Mouse (Mus musculus): ENCODE results near the gene Stk10. TPM values are rescaled to one million over a fixed set of nuclear protein-coding genes. Genes with fewer than 3 reads are reported as not detected.

Stk10 gene
- total RNA-seq, 2 experiments from 2014 or later: 12.8 to 15.7 TPM

DNA sequence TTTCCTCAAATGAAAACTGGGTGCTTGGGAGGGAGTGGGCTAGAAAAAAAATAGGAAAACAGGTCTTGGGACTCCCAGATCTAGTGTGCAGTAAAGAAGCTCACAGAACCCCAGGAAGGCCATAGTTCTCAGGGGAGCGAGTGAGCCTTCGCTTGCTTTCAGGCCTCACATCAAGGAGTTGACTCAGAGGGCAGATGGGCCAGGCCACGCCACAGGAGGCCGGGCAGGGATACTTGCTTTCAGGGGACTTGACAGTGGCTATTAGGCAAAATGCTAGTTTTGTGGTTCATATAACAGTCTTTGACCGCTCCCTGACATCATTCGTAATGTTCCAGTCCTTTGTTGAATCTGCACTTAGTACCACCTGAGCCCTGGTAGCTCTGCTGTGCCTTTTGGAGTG lies 90.8 kb downstream of the Stk10 start:
- no peak for ATAC-seq (replicated peaks; ENCODE audit: poor library complexity)

DNA sequence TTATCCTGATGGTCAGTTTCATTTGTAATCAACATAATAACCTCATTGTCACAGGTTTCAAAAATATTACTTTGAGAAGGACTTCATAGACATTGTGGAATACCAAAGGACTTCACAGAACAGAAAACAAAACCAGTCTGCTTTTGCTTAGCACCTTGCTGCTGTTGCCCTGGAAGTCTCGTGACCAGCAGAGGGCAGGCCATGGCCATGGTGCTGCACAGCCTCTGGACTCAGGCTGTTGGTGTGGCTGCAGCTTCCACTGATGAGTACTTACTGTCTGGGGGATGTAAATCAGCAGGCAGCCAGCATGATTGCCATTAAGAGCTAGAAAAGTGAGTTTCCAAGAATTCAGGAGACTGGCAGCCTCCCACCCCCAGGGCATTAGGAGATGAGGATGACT lies 92.6 kb downstream of the Stk10 start:
- ATAC-seq (replicated peaks; ENCODE audit: poor library complexity): peak; percentile 83

DNA sequence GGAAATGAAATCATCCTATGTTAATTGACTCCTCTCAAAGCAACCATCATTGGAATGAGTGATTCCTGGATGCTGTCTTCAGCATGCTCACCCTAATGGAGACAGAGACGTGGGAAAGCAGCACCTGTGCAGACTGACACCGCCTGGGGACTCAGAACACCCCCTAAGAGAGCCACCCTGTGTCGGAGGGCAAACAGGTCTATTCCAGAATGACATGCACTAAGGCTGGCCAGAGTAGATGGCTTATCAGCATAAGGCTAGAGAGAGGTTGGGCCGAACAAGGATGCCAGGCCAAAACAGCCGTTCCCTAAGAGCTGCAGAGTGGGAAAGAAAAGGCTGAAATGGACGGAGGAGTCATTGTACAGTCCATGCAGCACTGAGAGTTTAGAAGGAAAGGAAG lies 93.0 kb downstream of the Stk10 start:
- no peak for ATAC-seq (replicated peaks; ENCODE audit: poor library complexity)

GRCm38 (mm10) chr11:32627900-32628299 lies 94.8 kb downstream of the Stk10 start:
- ATAC-seq (replicated peaks; ENCODE audit: poor library complexity): no peak

DNA sequence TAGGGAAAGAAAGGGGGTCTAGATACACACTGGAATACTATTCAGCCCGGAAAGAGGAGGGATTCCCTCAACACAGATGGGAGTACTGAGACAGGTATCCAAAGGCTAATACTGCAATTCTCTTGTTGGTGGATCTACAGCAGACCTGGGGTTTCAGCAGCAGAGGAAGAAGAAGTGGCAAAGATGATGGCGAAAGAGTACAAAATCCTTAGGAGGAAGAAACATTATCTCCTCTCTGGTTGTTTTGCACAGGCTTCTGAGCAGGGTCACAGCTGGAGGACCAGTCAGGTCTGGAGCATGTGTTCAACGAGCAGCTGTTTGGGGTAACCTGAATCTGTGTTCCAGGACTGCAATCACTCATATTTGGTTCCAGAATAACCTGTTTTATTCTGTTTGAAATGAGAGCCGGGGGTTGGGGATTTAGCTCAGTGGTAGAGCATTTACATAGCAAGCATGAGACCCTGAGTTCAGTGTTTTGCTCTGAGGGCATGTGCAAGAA lies 96.7 kb downstream of the Stk10 start:
- peak; percentile 43 for ATAC-seq (replicated peaks; ENCODE audit: poor library complexity)

GRCm38 (mm10) chr11:32632671-32633070 lies 99.6 kb downstream of the Stk10 start:
- ATAC-seq (replicated peaks; ENCODE audit: poor library complexity): no peak

- ATAC-seq (replicated peaks; ENCODE audit: poor library complexity): no peak
These were observed 100.4 kb downstream of the Stk10 start for GRCm38 (mm10) chr11:32633542-32633941.

DNA sequence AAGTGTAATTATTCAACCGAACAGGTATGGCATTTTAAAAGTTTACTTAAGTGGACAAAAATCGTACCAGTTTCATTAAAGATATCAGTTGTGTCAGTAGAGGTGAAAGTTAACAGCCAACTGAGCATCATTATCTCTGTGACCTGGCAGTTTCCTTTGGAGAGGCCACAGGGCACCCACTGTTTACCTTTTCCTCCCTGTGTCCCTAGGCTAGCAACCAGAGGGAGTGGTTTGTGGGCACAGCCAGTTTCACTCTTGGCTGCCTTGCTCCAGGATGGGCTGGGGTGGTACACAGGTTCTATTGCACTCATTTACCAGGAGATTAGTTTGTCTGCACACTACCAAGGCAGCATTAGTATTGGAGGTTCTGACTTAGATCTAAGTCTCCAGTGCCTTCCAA lies 101.0 kb downstream of the Stk10 start:
- peak; percentile 56 for ATAC-seq (replicated peaks; ENCODE audit: poor library complexity)

DNA sequence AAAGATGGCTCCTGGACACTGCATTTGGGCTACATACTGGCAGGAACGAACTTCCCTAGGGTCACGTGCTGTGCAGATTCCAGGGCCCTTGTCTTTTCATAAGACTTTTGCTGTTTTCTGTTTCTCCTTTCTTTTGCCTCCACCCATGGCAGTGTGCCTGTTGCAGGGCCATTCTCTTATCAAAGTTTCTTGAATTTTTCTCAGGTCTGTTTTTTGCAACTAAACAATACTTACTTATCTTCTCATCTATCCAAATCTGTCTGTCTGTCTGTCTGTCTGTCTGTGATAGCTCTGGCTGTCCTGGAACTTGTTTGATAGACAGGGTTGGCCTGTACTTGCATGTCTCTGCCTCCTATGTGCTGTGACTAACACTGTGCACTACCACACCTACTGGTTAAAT lies 101.7 kb downstream of the Stk10 start:
- ATAC-seq (replicated peaks; ENCODE audit: poor library complexity): peak; percentile 68

DNA sequence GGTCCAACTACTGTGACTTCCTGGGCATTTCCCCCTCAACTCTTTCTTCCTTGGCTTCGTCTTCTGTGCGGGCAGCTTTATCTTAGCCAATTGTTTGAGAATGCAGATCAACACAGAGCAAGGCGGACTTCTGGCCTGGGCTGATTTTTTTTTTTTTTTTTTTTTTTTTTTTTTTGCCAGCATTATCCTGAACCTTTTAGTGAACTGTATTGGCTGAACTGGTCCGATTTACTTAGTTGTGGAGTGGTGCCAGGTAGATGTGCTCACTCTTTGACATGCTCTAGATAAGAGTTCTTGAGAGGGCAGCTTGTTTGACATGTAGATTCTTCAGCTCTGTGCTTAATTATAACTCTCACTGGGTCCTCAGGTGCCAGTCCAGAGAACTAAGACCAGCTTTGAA lies 103.2 kb downstream of the Stk10 start:
- peak; percentile 29 for ATAC-seq (replicated peaks; ENCODE audit: poor library complexity)

DNA sequence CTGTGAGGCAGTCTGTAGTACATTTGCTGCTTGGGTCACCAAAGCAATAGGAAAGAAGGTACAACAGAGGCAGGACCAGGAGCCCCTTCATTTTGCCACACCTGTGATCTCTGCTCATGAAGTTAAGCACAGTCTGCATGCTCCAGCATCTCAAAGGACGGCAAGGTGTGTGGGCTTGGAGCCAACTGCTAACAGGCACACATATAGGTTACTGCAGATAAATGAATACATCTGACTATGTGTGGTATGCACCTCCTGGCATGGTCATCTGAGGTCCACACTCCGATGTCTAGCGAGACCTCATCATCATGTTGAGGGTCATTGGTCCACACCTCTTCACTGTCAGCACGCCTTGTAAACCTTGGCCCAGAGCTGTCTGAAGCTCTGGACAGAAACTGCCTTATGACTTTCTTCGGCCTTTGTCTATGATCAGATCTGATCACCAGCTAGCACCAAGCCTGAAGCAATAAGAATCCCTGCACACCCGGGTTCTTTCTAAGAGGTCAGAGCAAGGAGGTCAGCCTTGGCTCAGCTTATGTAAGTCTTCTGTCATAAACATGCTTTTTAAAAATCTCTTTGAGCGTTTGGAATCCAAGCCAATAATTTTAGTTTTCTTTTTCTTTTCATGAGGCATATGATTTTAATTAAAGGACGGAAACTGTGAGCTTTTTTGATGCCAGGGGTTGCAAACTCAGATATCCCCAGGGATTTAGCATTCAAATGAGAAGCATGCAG lies 105.6 kb downstream of the Stk10 start:
- ATAC-seq (replicated peaks; ENCODE audit: poor library complexity): no peak

GRCm38 (mm10) chr11:32640617-32641016 lies 107.5 kb downstream of the Stk10 start:
- ATAC-seq (replicated peaks; ENCODE audit: poor library complexity): 0 out of 2 replicates have a peak, but pooled peaks have one; percentile 5

GRCm38 (mm10) chr11:32642249-32642876 lies 109.3 kb downstream of the Stk10 start, which contains the start of gene Fbxw11:
TSS of gene Fbxw11 (plus strand) at chr11:32642724.
- ATAC-seq (replicated peaks; ENCODE audit: poor library complexity): peak; percentile 81

- ATAC-seq (replicated peaks; ENCODE audit: poor library complexity): no peak
These were observed 110.1 kb downstream of the Stk10 start for GRCm38 (mm10) chr11:32642899-32643886.

DNA sequence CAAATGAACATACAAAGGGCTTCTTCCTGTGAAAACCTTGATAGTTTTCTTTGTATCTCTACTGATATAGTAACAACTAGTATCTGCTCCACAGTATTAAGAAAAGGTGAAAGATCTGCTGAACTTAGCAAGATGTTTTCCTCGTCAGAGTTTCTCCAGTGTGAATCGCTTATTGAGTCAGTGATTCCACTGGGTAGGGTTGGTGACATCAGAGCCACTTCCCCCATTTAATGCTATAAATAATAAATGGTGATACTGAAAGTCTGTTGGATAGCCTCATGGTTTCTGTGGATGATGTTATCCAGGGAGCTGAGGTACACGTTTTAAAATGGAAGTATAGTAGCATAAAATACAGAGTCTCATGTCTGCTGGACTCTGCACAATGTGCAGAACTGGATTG lies 110.9 kb downstream of the Stk10 start:
- peak; percentile 20 for ATAC-seq (replicated peaks; ENCODE audit: poor library complexity)

DNA sequence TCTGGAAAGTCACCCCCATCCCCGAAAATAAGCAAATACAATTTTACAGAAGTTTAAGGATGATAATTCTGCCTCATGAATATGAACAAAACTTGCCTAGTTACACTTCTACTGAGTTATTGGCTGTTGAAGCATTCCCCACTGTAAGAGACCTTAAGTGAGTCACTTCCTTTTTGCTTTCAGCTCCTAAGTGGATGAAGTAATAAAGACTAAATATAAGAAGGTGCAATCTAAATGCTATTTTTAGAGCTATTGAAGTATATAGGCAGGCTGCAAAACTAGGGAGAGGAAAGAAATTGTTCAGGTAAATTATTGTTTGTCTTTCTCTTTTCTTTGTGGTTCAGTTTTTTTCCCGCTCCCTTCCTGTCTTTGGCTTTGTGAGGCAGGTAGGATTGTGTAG lies 114.2 kb downstream of the Stk10 start:
- peak; percentile 17; the same call in 1 of the 2 replicates for ATAC-seq (replicated peaks; ENCODE audit: poor library complexity)

- ATAC-seq (replicated peaks; ENCODE audit: poor library complexity): peak; percentile 64
These were observed 117.2 kb downstream of the Stk10 start for GRCm38 (mm10) chr11:32650236-32650749.

DNA sequence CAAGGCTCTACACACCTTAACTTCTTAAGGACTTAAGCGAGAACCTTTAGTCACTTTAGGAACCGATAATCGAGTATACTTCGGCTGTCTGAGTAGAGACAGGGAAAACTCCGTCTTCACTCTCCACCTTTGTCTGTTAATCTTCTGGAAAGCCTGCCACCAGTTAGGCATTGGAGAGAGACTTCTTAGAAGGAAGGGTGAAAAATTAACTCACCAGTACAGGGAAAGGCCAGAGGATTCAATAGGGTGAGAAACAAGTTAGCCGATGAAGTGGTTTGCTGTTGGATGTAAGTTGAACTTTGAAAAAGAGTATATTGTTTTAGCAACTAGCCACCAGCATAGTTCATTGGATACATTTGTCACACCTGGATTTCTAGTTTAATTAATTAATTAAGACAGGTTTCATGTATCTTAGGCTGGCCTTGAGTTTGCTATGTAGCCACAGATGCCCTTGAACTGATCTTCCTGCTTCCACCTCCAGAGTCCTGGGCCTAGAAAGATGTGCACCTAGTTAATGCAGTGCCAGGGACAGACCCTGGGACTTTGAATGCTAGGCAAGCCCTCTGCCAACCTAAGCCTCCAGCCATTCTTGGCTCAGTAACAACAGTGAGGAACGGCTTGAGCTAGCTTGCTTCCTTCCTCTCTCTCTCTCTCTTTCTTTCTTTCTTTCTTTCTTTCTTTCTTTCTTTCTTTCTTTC lies 117.9 kb downstream of the Stk10 start:
- ATAC-seq (replicated peaks; ENCODE audit: poor library complexity): no peak

- ATAC-seq (replicated peaks; ENCODE audit: poor library complexity): no peak
These were observed 118.6 kb downstream of the Stk10 start for GRCm38 (mm10) chr11:32651723-32652122.

DNA sequence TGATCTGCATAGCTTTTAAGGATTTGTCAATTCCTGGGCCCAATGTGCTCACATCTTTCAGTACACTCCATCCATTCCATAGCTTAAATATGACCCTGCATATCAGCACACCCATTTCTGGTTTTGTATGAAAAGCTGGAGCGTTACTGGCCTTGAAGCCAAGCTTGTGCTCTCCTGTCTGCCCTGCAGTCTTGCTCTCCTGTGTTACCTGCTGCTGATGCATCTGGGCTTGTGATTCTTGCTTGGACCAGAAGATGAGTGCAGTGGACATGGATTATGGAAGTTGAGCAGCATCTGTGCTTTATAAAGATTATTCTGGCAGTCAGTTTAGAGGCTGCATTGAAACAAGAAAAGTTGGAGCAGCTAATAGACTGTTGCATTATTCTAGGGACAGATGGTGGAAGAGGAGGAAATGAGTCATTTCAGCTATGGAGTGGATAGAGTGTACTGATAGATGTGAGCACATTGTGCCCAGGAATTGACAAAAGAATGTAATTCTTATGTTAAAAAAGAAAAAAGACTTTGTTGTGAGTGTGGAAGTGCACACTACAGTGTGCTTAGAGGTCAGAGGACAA lies 129.1 kb downstream of the Stk10 start:
- ATAC-seq (replicated peaks; ENCODE audit: poor library complexity): peak; percentile 51

All from megakaryocyte progenitor cell, adult 5-6 weeks (primary cell).